Mouse (Mus musculus): ENCODE measurements around the gene Samhd1.

DNA sequence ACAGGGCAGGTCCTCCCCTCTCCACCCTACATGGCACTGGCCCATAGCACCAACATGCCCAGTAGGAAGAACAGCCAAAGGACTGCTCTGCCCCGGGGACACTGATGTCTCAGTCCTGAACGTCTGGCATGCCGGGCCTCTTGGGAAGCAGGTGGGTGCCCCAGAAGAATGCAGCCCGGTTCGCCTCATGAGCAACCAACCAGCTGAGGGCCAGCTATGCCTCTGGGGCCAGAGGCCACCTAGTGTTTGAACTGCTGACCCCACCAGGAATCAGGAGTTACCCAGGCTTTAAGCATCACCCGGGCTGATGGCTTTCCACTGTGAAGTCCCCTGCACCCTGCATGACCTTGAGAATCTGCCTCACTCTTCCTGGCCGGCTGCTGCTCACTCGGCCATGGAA, 82.6 kb downstream of the Samhd1 start:
- TF ChIP-seq CTCF (IDR thresholded peaks at IDR 0.05): no peak
- no peak for TF ChIP-seq EP300 (IDR thresholded peaks at IDR 0.05)

Measured in lung, postnatal 0 days (tissue).